Mouse (Mus musculus): ENCODE measurements around the gene N4bp2l2. TPM values are rescaled to one million over a fixed set of nuclear protein-coding genes. Genes with fewer than 3 reads are reported as not detected.

The N4bp2l2 gene
- polyA plus RNA-seq, 2 experiments: 35.0 to 57.3 TPM

- ATAC-seq (ENCODE audit: low FRiP score, low read depth) (no peak), DNase-seq (ENCODE audit: low spot score) (no peak)
- no peak for TF ChIP-seq POLR2A (IDR thresholded peaks at IDR 0.05; ENCODE audit: borderline replicate concordance, extremely low read depth, insufficient read depth, insufficient read length)
- H3K4me3 ChIP-seq (replicated peaks; ENCODE audit: low read length): no peak overlapping the region
- WGBS: 80% methylated on average over 6 of the region's 6 CpGs
- no peaks in the 10 kb centered on the region for H3K36me3 ChIP-seq (ENCODE audit: control insufficient read depth, insufficient read depth, low read length)
- no peak overlapping the region for H3K27ac ChIP-seq (replicated peaks; ENCODE audit: low read depth, low read length)
- no peak overlapping the region for H3K4me2 ChIP-seq (replicated peaks; ENCODE audit: low read depth, low read length, severe bottlenecking)
- no peaks in the 10 kb centered on the region for H3K27me3 ChIP-seq (ENCODE audit: control insufficient read depth, insufficient read depth, low read length)
- no peak overlapping the region for H3K9ac ChIP-seq (ENCODE audit: low read depth, low read length, severe bottlenecking)
- H3K4me1 ChIP-seq (ENCODE audit: control insufficient read depth, insufficient read depth, low read length): no peaks in the 10 kb centered on the region; the same call in 1 of the 2 replicates
- H3K9me3 ChIP-seq (ENCODE audit: control insufficient read depth, low read length): no peaks in the 10 kb centered on the region
Observed at GRCm38 (mm10) chr5:150581180-150581579, 84.8 kb downstream of the N4bp2l2 start.

GRCm38 (mm10) chr5:150578613-150579171 lies 87.3 kb downstream of the N4bp2l2 start:
- H3K27me3 ChIP-seq (ENCODE audit: control insufficient read depth, insufficient read depth, low read length): no peaks in the 10 kb centered on the region
- no peaks in the 10 kb centered on the region for H3K36me3 ChIP-seq (ENCODE audit: control insufficient read depth, insufficient read depth, low read length)
- TF ChIP-seq POLR2A (IDR thresholded peaks at IDR 0.05; ENCODE audit: borderline replicate concordance, extremely low read depth, insufficient read depth, insufficient read length): no peak
- no peaks in the 10 kb centered on the region for H3K9me3 ChIP-seq (ENCODE audit: control insufficient read depth, low read length)
- no peak overlapping the region for H3K27ac ChIP-seq (replicated peaks; ENCODE audit: low read depth, low read length)
- no peak overlapping the region for H3K4me2 ChIP-seq (replicated peaks; ENCODE audit: low read depth, low read length, severe bottlenecking)
- H3K4me1 ChIP-seq (ENCODE audit: control insufficient read depth, insufficient read depth, low read length): no peaks in the 10 kb centered on the region; the same call in 1 of the 2 replicates
- peak; percentile 32 for DNase-seq (ENCODE audit: low spot score)
- ATAC-seq (ENCODE audit: low FRiP score, low read depth): no peak
- H3K4me3 ChIP-seq (replicated peaks; ENCODE audit: low read length): no peak overlapping the region
- 46% methylated on average over 6 of the region's 6 CpGs for WGBS
- H3K9ac ChIP-seq (ENCODE audit: low read depth, low read length, severe bottlenecking): no peak overlapping the region

- Histone ChIP-seq H3K4me3 (replicated peaks; ENCODE audit: low read length) (no peak overlapping the region), H3K9ac (ENCODE audit: low read depth, low read length, severe bottlenecking) (no peak overlapping the region), H3K27me3 (ENCODE audit: control insufficient read depth, insufficient read depth, low read length) (no peaks in the 10 kb centered on the region), H3K9me3 (ENCODE audit: control insufficient read depth, low read length) (no peaks in the 10 kb centered on the region), H3K36me3 (ENCODE audit: control insufficient read depth, insufficient read depth, low read length) (peaks cover 5% of the 10 kb centered on the region), H3K4me1 (ENCODE audit: control insufficient read depth, insufficient read depth, low read length) (no peaks in the 10 kb centered on the region; the same call in 1 of the 2 replicates), H3K27ac (replicated peaks; ENCODE audit: low read depth, low read length) (no peak overlapping the region), H3K4me2 (replicated peaks; ENCODE audit: low read depth, low read length, severe bottlenecking) (no peak overlapping the region)
- no peak for TF ChIP-seq POLR2A (IDR thresholded peaks at IDR 0.05; ENCODE audit: borderline replicate concordance, extremely low read depth, insufficient read depth, insufficient read length)
- WGBS: 86% methylated on average over 11 of the region's 11 CpGs
- ATAC-seq (ENCODE audit: low FRiP score, low read depth) (no peak), DNase-seq (ENCODE audit: low spot score) (no peak)
Observed at GRCm38 (mm10) chr5:150576832-150577231, 89.2 kb downstream of the N4bp2l2 start.

- no peak overlapping the region for H3K9ac ChIP-seq (ENCODE audit: low read depth, low read length, severe bottlenecking)
- no peak overlapping the region for H3K4me2 ChIP-seq (replicated peaks; ENCODE audit: low read depth, low read length, severe bottlenecking)
- no peak overlapping the region for H3K4me3 ChIP-seq (replicated peaks; ENCODE audit: low read length)
- ATAC-seq (ENCODE audit: low FRiP score, low read depth) (no peak), DNase-seq (ENCODE audit: low spot score) (no peak)
- no peaks in the 10 kb centered on the region for H3K9me3 ChIP-seq (ENCODE audit: control insufficient read depth, low read length)
- peaks cover 8% of the 10 kb centered on the region for H3K36me3 ChIP-seq (ENCODE audit: control insufficient read depth, insufficient read depth, low read length)
- no peaks in the 10 kb centered on the region; the same call in 1 of the 2 replicates for H3K4me1 ChIP-seq (ENCODE audit: control insufficient read depth, insufficient read depth, low read length)
- WGBS: 71% methylated on average over 5 of the region's 5 CpGs
- H3K27ac ChIP-seq (replicated peaks; ENCODE audit: low read depth, low read length): no peak overlapping the region
- no peaks in the 10 kb centered on the region for H3K27me3 ChIP-seq (ENCODE audit: control insufficient read depth, insufficient read depth, low read length)
- no peak for TF ChIP-seq POLR2A (IDR thresholded peaks at IDR 0.05; ENCODE audit: borderline replicate concordance, extremely low read depth, insufficient read depth, insufficient read length)
Observed at GRCm38 (mm10) chr5:150574885-150575284, 91.1 kb downstream of the N4bp2l2 start.

GRCm38 (mm10) chr5:150574403-150574802 lies 91.6 kb downstream of the N4bp2l2 start:
- ATAC-seq (ENCODE audit: low FRiP score, low read depth): no peak

More at GRCm38 (mm10) chr5:150574403-150574802, 91.6 kb downstream of the N4bp2l2 start:
- no peaks in the 10 kb centered on the region; the same call in 1 of the 2 replicates for H3K4me1 ChIP-seq (ENCODE audit: control insufficient read depth, insufficient read depth, low read length)
- no peak overlapping the region for H3K4me2 ChIP-seq (replicated peaks; ENCODE audit: low read depth, low read length, severe bottlenecking)
- no peak overlapping the region for H3K4me3 ChIP-seq (replicated peaks; ENCODE audit: low read length)
- DNase-seq (ENCODE audit: low spot score): no peak
- H3K9ac ChIP-seq (ENCODE audit: low read depth, low read length, severe bottlenecking): no peak overlapping the region
- no peaks in the 10 kb centered on the region for H3K27me3 ChIP-seq (ENCODE audit: control insufficient read depth, insufficient read depth, low read length)
- no peak for TF ChIP-seq POLR2A (IDR thresholded peaks at IDR 0.05; ENCODE audit: borderline replicate concordance, extremely low read depth, insufficient read depth, insufficient read length)
- 92% methylated on average over 3 of the region's 3 CpGs for WGBS
- H3K9me3 ChIP-seq (ENCODE audit: control insufficient read depth, low read length): no peaks in the 10 kb centered on the region
- H3K27ac ChIP-seq (replicated peaks; ENCODE audit: low read depth, low read length): no peak overlapping the region
- peaks cover 12% of the 10 kb centered on the region for H3K36me3 ChIP-seq (ENCODE audit: control insufficient read depth, insufficient read depth, low read length)

Measured in limb, embryonic 14.5 days (tissue).